Mouse (Mus musculus) left cerebral cortex, adult 9 months (tissue): ENCODE results near the gene Cish.

Source experiments
- DNase-seq, 2 experiments: peaks; one replicate each; pipeline ENCODE4 v3.0.0; 2022; ENCODE audit warnings: low spot score in 2 of 2

Cish gene

DNA sequence AAGGTAGTCTGAATTCAATTTTAAA lies at the start of gene Cish:
Gene Cish (plus strand): TSS at position 11 of the 25 bp plus-strand sequence.
- DNase-seq: no peak

GRCm38 (mm10) chr9:107246170-107246569 lies 49.7 kb upstream of the Cish start:
- DNase-seq: no peak

- peak in 1 of 2 experiments; percentile 79 for DNase-seq
Observed at GRCm38 (mm10) chr9:107249154-107249553, 46.7 kb upstream of the Cish start.

GRCm38 (mm10) chr9:107250416-107251337 lies 45.1 kb upstream of the Cish start:
- peak in 1 of 2 experiments; percentile 73 for DNase-seq

GRCm38 (mm10) chr9:107252164-107252563 lies 43.7 kb upstream of the Cish start:
- DNase-seq: peak in 1 of 2 experiments; percentile 77

DNA sequence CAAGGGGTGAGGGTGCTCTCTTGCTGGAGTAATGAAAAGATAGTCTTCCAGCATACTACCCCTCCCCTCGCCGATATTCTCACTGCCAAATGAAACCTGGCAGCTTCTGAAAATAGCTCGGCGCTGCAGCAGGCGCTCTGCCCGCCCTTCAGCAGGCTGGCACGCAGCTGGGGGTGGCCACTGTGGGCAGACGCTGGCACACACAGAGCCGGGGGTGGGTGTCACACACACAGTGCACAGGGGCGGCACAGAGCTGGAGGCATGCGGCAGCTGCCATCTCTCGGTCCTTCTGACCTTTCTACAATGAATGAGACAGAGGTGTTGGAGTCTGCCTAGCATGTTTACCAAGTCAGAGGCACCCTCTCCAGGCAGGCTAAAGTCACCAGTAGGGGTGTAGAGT lies 41.4 kb upstream of the Cish start:
- peak; percentile 81 to 86 for DNase-seq

GRCm38 (mm10) chr9:107254925-107255324 lies 40.9 kb upstream of the Cish start:
- no peak for DNase-seq

DNA sequence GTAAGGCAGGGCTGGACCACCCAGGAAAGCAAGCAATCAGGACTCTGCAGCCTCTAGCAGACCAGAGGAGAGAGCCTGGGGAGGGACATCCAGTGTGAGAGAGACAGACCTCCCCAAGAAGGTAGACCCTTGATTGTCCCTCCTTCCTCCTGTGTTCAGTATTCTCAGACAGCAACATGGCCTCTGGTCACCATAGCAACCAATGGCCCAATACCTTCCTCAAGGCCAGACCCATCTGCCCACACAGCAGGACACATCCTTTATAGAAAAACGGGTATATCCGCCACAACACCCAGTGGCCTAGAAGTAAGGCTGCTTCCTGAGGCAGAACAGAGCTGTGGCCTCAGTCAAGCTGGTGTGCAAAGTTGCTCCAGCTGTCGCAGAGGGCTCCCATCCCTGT lies 40.2 kb upstream of the Cish start:
- no peak for DNase-seq

DNA sequence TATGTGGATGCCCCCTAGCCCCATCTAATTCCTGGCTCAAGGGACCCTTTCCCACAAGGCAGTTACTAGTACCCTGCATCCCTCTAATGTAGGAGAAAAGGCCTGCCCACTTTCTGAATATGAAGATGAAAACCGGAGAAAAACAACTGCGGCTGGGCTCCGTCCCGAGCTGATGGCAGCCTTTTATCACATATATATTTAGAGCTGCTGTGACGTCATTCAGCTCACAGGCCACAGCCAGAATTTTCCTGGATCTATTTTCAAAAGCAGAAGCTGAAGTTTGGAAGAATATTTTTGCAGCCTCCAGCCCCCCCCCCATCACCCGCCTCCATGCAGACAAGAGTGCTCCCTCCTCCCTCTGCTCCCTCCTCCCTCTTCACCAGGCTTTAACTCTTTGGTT lies 36.3 kb upstream of the Cish start:
- DNase-seq: peak; percentile 69 to 89

- DNase-seq: no peak
Observed at GRCm38 (mm10) chr9:107260429-107260828, 35.4 kb upstream of the Cish start.

GRCm38 (mm10) chr9:107260836-107261235 lies 35.0 kb upstream of the Cish start:
- no peak for DNase-seq

DNA sequence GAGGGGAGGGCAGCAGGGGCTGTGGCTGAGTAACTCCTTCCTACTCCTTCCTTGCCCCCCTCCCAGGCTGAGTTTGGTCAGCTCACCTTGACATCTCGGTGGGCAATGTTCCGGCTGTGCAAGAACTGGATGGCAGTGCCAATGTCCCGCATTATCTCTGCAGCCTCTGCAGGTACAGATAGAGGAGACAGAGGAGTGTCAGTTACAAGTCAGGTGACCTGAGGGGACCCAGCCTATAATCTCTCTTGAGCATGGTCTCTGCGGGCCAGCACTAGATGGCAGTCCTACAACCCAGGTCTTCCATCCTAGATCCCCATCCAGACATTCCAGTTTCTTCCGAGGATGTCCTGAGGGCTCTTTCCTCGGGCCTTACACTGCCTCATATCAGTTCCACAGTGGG lies 34.0 kb upstream of the Cish start:
- no peak for DNase-seq

- no peak for DNase-seq
Observed at GRCm38 (mm10) chr9:107262375-107262774, 33.5 kb upstream of the Cish start.

DNA sequence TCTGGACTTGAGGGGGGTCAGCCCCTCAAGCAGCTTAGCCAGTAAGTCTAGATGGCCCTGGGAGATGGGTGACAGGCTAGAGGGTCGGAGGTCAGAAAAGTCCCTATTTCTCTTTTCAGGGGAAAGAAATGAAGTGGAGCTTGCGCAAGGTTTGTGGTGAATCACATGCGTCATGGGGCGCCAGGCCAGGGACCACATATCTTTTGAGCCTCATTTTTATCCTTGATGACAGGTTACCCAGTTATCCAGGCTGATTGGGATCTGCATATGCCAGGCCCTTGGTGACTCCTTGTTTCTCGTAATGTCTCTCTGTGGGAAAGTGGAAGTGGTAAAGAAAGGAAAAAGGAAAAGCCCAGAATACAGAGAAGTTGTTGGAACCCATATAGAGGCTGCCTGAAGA lies 31.9 kb upstream of the Cish start:
- no peak for DNase-seq

- no peak for DNase-seq
Observed at GRCm38 (mm10) chr9:107264731-107265130, 31.1 kb upstream of the Cish start.

DNA sequence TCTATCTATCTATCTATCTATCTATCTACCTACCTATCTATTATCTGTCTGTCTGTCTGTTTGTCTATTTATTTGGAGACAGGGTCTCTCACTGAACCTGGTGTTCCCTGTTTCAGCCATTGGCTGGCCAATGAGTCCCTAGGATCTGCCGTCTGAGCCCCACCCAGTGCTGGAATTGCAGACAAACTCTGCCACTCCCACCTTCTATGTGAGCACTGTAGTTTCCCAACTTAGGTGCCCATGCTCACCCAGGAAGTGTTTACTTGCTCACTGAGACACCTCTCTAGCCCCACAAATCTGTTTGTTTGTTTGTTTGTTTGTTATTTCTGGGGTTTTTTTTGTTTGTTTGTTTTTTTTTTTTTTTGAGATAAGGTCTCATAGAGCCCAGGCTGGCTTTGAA lies 28.8 kb upstream of the Cish start:
- DNase-seq: no peak

- no peak for DNase-seq
Observed at GRCm38 (mm10) chr9:107267721-107268402, 28.0 kb upstream of the Cish start.

GRCm38 (mm10) chr9:107269772-107270171 lies 26.1 kb upstream of the Cish start:
- no peak for DNase-seq

GRCm38 (mm10) chr9:107271177-107271938 lies 24.5 kb upstream of the Cish start:
- no peak for DNase-seq

DNA sequence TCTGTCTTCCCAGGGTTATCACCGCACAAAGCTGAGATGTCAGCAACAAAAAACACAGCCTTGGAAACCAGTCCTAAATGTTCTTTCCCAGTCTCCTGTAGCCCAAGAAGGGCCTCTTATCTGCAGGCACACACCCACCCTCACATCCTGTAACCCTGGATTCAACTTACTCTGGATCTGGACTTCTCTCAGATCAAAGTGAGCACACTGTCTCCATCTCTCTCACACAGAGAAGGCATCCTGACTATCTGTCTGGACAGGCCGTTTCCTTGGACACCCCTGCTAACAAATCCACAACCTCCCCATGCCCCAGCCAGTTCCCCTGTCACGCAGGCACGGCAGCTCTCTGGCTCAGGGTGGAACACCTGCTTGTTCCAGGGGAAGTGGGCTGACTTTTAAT lies 23.5 kb upstream of the Cish start:
- DNase-seq: no peak

GRCm38 (mm10) chr9:107273184-107273583 lies 22.6 kb upstream of the Cish start:
- no peak for DNase-seq

DNA sequence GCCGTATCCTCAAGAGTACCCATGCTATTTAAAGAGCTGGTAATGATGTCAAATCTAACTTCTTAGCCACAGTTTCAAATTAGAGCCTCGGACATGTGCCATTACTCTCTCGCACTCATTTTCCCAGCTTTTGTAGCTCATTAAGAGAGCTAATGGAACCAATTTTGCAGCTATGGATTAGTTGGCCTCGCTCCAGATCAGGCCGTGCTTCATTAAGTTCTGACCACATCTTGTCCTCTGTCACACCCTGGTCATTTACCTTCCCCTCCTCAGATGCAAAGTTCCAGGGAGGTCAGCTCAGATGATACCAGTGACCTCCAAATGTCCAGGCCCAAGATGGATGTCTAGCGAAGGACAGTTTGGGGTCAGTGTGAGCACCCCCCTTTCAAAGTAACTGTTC lies 21.1 kb upstream of the Cish start:
- DNase-seq: no peak

GRCm38 (mm10) chr9:107275710-107276109 lies 20.1 kb upstream of the Cish start:
- no peak for DNase-seq
